Mouse (Mus musculus): ENCODE measurements at regions not wholly inside any gene's neighbourhood (a gene's known extent, or its start where the extent isn't known, plus 50 kb on each side); places are given as distances from the start of the nearest gene placed in this dataset.

GRCm38 (mm10) chr4:22282536-22283323 lies 74.6 kb upstream of the Fbxl4 start:
- no peak for DNase-seq (ENCODE audit: low spot score in 2 of 2)

- no peak for DNase-seq (ENCODE audit: low spot score in 2 of 2)
These were observed 65.2 kb upstream of the Fbxl4 start for GRCm38 (mm10) chr4:22292169-22292568.

- no peak for DNase-seq (ENCODE audit: low spot score in 2 of 2)
These were observed 57.1 kb upstream of the Fbxl4 start for GRCm38 (mm10) chr4:22300206-22300605.

GRCm38 (mm10) chr4:22301148-22301942 lies 56.0 kb upstream of the Fbxl4 start:
- DNase-seq (ENCODE audit: low spot score in 2 of 2), result no peak

- no peak for DNase-seq (ENCODE audit: low spot score in 2 of 2)
These were observed 55.5 kb upstream of the Fbxl4 start for GRCm38 (mm10) chr4:22301943-22302215.

- DNase-seq (ENCODE audit: low spot score in 2 of 2), result no peak
These were observed 55.1 kb upstream of the Fbxl4 start for GRCm38 (mm10) chr4:22302262-22302661.

All from gastrocnemius, postnatal 4 days (tissue).